Mouse (Mus musculus): ENCODE results near the gene Surf4.

Gene Surf4

DNA sequence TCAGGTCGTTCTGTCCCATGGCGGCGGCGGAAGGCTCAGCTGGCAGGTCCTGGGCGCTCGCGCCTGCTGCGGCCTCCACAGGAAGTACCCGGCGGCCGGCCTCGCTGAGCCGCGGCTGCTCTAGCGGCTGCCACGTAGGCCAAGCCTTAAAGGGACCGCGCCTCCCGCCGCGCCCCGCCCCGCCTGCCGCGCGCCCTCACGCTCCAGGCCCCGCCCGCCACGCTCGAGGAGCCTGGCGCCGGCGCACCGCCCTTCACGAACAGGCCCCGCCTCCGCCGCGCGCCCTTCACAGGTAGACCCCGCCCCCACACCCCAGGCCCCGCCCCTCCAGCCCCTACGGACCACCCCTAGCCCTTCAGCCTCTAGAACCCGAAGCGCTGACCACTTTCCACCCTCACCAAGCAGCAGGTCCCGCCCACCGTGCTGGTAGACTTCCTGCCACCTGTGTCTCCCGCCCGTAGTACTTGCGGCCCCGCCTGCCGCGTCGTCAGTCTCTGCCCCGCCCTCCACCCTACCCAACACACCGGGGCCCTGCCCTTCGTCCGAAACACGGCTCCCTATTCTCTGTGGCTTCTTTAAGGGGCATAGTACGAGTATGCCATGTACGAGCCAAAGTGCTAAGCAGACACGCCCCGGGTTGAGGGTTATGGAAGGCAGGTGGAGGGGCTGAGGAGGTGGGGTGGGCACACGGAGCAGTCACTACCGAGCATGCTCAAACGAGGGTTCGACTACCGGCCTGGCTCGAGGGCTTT lies at the start of gene Surf4, which contains the start of gene Stkld1:
Surf4 (minus strand) TSS at position 625 of the 752 bp plus-strand sequence.
Stkld1 (plus strand) TSS at position 744 of the 752 bp plus-strand sequence.
- peak; percentile 86 for DNase-seq (ENCODE audit: low read depth)

DNA sequence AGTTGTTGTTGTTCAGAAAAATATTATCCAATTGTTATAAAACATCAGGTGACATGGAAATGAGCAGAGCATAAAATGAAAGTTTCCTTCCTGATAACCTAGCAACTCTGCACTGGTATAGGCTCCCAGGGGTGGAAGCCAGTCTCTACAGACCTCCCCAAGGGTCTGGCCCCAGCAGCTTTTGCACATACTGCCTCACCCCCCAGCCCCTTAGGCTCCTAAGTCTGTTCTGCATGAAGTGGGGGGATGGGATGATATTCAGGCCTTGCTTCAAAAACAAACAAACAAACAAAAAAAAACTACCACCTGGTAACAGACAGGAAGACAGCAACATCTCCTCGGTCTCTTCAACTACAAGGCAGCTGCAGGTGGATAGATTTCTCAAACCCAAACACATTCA lies 46.6 kb upstream of the Surf4 start:
- no peak for DNase-seq (ENCODE audit: low read depth)

DNA sequence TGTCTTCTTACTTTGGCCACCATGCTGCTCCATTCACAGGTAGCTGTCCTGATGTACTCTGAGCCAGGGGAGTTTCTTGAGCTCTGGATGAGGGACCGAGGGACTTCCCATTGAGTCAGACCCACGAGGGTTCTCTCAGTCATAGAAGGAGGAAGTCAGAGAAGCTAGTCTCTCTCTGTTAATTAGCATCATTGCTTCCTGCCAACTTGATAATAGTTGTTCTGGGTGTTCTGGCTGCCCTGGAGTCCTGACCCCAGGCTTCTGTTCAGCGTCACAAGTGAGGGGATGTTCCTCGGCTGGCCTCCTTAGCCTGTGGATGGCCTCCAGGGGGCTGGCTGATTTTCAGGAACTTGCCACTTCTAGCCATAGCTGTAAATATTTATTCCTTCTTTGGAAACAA lies 40.2 kb upstream of the Surf4 start:
- DNase-seq (ENCODE audit: low read depth) = no peak

GRCm38 (mm10) chr2:26973116-26973515 lies 39.4 kb upstream of the Surf4 start, which contains the start of gene Adamts13:
TSS of gene Adamts13 (plus strand) at chr2:26973416.
- DNase-seq (ENCODE audit: low read depth) = no peak

DNA sequence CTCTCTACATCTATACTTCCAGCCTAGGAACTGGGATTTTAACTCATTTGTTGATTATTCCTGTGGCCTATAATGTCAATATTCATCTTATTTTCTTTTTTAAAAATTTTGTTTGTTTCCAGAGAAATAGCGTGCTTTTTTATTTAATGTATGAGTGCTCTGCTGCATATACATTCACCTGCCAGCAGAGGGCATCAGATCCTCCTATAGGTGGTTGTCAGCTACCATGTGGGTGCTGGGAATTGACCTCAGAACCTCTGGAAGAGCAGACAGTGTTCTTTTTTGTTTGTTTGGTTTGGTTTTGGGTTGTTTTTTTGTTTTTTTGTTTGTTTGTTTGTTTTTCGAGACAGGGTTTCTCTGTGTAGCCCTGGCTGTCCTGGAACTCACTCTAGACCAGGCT lies 33.5 kb upstream of the Surf4 start:
- DNase-seq (ENCODE audit: low read depth) = no peak

DNA sequence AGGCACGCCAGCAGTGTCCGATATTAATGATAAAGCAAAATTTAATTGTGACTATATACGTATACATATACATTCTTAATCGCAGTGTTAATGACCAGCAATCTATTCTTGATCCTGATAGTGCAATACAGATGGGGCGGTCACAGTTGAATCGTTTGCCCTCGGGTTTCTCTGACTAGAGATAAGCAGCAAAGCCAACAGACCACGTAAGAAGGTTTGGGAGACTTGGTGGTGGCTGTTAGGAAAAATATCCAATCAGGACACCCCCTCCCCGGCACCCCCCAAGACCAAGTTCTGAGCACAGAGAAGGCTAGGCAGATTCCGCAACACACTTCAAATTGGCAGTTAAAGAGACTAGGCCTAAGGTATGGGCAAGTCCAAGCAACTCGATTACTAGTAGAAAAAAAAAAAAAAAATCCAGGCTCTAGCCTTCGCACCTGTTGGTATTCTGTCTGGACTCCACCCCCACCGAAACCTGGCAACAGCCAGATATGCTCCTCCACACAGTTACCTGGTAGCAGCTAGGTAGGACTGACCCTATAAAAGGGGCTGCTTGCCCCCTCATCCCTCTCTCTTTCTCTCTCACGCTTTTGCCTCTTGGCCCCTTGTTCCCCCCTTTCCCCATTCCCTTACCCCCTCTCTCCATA lies 31.1 kb upstream of the Surf4 start:
- no peak for DNase-seq (ENCODE audit: low read depth)

DNA sequence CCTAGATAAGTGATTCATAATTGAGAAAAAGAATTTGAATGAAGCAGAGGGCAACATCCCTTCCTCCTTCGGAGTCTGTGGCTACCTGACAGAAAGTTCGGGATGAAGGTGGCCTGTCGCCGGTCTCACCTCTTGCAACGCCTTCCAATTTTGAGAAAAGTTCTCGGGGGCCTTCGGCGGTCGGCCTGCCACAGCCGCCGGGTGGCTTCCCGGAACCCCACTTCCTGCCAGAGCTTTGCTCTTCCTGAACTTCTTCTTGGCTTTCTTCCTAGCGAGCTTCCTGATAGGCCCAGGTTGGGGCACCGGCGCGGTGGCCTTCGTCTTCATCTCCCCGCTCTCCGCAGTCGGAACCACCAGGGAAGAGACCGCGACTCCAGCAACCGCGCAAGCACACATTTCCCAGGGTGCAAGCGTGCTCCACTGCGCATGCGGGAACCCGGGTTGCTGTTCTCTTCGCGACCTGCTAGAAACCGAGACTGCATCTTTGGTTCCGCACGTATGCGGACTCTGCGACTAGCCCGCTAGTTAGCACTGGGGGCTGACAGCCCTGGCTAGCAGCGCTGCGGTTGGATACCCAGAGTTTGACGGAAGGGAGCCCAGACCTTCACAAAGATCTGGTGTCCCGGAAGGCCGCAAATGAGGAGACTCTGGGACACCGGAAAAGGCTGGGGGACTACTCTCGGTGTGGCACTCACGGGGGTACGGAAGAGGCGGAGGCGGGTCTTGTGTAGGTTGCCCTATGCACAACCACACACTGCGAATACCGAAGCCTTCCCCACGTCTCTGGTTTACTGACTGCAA lies 30.4 kb upstream of the Surf4 start, which contains the start of gene Rexo4:
Rexo4 (minus strand) TSS at position 464 of the 801 bp plus-strand sequence.
- peak; percentile 90 for DNase-seq (ENCODE audit: low read depth)

DNA sequence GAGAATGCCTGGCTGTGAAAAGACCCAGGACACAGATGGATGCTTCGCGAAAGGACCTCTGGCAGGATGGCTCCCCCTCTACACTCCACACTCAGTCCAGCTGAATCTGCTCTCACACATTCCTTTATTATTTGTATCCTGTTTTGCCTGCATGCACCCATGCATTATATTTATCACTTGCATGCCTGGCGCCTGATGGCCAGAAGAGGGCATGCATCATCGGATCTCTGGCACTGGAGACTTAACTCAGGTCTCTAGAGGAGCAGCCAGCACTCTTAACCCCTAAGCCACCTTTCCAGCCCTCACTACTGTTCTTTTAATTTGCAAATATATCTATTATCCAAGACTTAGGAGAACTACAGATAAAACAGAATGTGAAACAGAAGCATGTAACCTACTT lies 27.0 kb upstream of the Surf4 start:
- no peak for DNase-seq (ENCODE audit: low read depth)

DNA sequence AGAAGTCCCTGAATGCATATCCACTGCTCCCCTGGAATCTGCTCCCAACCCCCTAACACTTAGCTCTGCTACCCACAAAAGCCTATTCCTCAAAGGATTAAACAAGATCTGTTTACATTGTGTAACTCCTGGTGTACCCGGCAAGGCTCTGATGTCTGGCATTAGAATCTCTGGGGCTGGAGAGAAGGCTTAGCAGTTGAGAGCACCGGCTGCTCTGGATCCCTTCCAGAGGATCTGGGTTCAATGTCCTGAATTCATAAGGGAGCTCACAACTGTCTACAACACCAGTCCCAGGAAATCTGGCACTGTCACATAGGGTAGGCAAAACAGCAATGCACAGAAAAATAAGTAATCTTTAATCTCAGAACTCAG lies 23.7 kb upstream of the Surf4 start:
- no peak for DNase-seq (ENCODE audit: low read depth)

DNA sequence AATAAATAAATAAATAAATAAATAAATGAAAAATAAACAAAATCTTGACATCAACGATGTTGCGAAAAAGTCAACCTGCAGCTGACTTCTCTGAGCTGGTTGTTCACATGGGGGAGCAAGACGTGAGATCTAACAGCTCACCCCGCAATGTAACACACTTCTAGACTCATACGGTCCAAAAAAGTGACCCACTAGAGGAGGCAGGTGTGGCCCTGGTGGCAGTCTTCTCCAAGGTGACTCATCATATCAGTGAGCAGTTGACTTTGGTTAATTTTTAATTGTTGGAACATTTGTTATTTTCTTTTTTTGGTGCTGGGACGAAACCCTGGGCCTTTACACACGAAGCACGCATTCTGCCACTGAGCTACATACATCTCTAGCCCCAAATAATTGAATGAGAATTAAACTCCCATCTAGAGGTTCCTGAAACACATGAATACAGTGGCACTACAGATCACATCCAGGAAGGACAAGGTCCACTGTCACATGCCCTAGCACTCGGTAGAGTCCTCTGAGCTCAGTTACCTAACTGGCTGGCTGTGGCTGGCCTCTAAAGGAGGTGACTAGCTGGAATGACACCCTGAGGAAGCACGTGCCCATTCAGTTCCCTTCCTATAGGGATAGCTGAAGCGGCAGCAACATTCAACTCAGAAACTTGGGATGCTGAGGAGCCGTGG lies 23.2 kb upstream of the Surf4 start:
- DNase-seq (ENCODE audit: low read depth) = no peak

DNA sequence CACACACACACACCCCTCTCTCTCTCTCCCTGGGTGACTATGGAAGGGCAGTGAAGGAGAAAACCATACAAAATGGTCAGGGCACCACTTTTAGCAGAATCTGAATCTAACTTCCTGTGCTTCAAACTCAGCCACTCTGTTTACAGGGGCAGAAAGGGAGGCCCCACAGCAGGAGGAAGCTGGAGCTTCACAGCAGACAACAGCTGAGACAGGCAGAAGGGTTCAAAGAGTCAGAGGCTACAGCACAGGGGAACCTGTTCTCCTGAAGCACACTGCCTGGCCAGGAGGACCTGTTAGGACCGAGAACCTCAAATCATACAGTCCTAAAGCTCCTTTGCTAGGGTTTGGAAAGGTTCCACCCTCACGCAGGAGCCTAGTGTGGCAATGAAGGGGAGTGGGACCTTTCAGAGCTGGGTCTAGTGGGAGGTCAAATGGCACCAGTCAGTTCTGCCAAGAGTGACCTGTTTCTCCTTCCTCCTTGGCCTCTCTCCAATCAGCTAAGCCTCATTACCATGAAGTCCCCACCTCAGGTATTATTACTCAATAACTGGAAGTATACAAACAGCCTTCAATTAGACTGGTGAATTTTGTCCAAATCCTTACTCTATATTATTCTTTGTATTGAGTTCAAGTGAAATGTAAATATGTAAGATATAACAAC lies 21.1 kb upstream of the Surf4 start:
- DNase-seq (ENCODE audit: low read depth) = no peak

- no peak for DNase-seq (ENCODE audit: low read depth)
Observed at GRCm38 (mm10) chr2:26952866-26953265, 19.1 kb upstream of the Surf4 start.

DNA sequence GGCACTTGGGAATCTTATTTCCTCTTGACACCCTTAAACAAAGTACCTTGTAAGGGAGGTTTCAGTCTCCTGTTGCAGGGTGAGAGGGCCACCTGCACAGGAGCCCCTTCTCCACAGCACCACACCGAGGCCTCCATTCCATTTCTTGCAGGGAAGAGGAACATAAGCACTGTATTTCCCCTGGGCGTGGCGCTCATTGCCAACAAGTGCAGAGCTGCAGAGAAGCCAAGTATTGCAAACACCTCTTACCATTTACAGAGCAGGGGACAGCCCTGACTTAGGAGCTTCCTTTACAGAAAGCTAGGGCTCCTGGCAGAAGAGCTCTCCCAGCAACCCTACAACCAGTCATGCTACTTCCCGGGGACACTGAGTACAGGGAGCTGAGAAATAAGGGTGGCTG lies 18.5 kb upstream of the Surf4 start:
- no peak for DNase-seq (ENCODE audit: low read depth)

GRCm38 (mm10) chr2:26951346-26951905 lies 17.7 kb upstream of the Surf4 start:
- no peak for DNase-seq (ENCODE audit: low read depth)

DNA sequence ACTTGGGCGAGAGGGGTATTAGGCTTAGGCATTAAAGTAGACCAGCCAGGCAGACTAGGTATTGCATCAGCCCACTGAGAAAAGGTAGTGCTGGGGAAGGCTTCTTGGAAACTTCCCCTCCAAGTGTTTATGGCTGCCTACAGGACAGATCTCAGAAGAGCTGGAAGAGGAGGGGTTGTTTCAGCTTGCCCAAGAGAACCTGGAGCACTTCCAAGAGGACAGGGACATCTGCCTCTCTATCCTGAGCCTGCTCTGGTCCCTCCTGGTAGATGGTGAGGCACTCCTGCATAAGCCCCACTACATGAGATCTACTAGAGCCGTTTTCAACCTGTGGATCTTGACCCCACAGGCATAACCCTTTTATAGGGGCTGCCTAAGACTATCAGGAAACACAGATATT lies 16.7 kb upstream of the Surf4 start:
- DNase-seq (ENCODE audit: low read depth) = no peak

DNA sequence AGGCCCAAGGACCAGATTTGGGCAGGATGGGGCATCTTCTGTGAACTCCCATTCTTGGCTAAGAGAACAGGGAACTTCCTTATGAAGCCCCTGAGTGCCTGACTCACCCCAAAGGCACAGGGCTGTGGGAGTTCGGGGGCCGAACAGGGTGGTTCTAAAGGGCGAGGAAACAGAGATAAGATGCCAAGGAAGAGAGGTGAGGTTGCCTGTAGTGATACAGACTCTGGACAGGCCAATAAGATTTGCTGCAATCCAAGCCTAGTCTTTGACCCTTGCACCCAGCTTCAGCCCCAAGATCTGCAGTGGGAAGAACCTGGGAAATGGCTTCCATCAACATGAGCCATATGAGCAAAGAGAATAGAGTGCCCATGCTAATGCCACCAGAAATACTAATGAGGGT lies 9.5 kb upstream of the Surf4 start:
- no peak for DNase-seq (ENCODE audit: low read depth)

GRCm38 (mm10) chr2:26941539-26941938 lies 7.8 kb upstream of the Surf4 start:
- no peak for DNase-seq (ENCODE audit: low read depth)

GRCm38 (mm10) chr2:26936425-26936824 lies 2.7 kb upstream of the Surf4 start:
- no peak for DNase-seq (ENCODE audit: low read depth)

GRCm38 (mm10) chr2:26935286-26935685 lies 1.6 kb upstream of the Surf4 start:
- DNase-seq (ENCODE audit: low read depth) = no peak

- no peak for DNase-seq (ENCODE audit: low read depth)
Observed at GRCm38 (mm10) chr2:26932473-26933303, 1.0 kb downstream of the Surf4 start.

Data from c-Kit-positive CD71-positive TER-119-negative erythroid progenitor cells, embryonic 14.5 days (primary cell).